Mouse (Mus musculus) urinary bladder, adult 2 months (tissue): ENCODE results near the gene Olfr1232. TPM values are rescaled to one million over a fixed set of nuclear protein-coding genes. Genes with fewer than 3 reads are reported as not detected.

Source experiments
- DNase-seq: peaks from one replicate; pipeline ENCODE4 v3.0.0; 2022; ENCODE audit warnings: low spot score
- polyA plus RNA-seq: library from polyadenylated mRNA; depleted of rRNA; stranded (reverse); fragments of >200 nt; gene quantifications from 2 replicates; pipeline ENCODE4 v1.2.3, GENCODE M21; 2012; rRNA removed

Olfr1232 gene
- not detected in 2 replicates for polyA plus RNA-seq

- DNase-seq = no peak
Observed at GRCm38 (mm10) chr2:89329575-89329974, at the start of gene Olfr1232. Olfr1232 (minus strand) TSS chr2:89329675.

GRCm38 (mm10) chr2:89364765-89365164, 35.3 kb upstream of the Olfr1232 start, which contains the start of gene Olfr1234:
Olfr1234 (minus strand) TSS chr2:89364865.
- no peak for DNase-seq

GRCm38 (mm10) chr2:89342298-89342697, 12.8 kb upstream of the Olfr1232 start, which contains the start of gene Olfr1233:
Olfr1233 (minus strand) TSS chr2:89342398.
- DNase-seq = no peak

- no peak for DNase-seq
Observed at GRCm38 (mm10) chr2:89306974-89307373, 22.5 kb downstream of the Olfr1232 start, which contains the start of gene Olfr1231. Olfr1231 (minus strand) TSS chr2:89307074.

GRCm38 (mm10) chr2:89297168-89297567, 32.3 kb downstream of the Olfr1232 start, which contains the start of gene Olfr1230:
Olfr1230 (minus strand) TSS chr2:89297268.
- no peak for DNase-seq

- no peak for DNase-seq
Observed at GRCm38 (mm10) chr2:89287914-89288313, 41.6 kb downstream of the Olfr1232 start, which contains the start of gene Olfr1229. Olfr1229 (minus strand) TSS chr2:89288014.

Other genes starting within 250 kb of the Olfr1232 start
- not detected in 2 replicates for gene Olfr1219, start 246.2 kb downstream of the Olfr1232 start, polyA plus RNA-seq
- not detected in 2 replicates for gene Olfr1220, start 222.8 kb downstream of the Olfr1232 start, polyA plus RNA-seq
- not detected in 2 replicates for gene Olfr1221, start 212.4 kb downstream of the Olfr1232 start, polyA plus RNA-seq
- not detected in 2 replicates for gene Olfr1222, start 196.6 kb downstream of the Olfr1232 start, polyA plus RNA-seq
- not detected in 2 replicates for gene Olfr1223, start 178.1 kb downstream of the Olfr1232 start, polyA plus RNA-seq
- gene Olfr1224-ps1, start 165.6 kb downstream of the Olfr1232 start, polyA plus RNA-seq = not detected in 2 replicates
- not detected in 2 replicates for gene Olfr1225, start 155.0 kb downstream of the Olfr1232 start, polyA plus RNA-seq
- gene Olfr1226, start 129.6 kb downstream of the Olfr1232 start, polyA plus RNA-seq = not detected in 2 replicates
- not detected in 2 replicates for gene Olfr1228, start 75.6 kb downstream of the Olfr1232 start, polyA plus RNA-seq
- not detected in 2 replicates for gene Olfr1229, start 41.7 kb downstream of the Olfr1232 start, polyA plus RNA-seq
- not detected in 2 replicates for gene Olfr1230, start 32.4 kb downstream of the Olfr1232 start, polyA plus RNA-seq
- gene Olfr1231, start 22.6 kb downstream of the Olfr1232 start, polyA plus RNA-seq = not detected in 2 replicates
- not detected in 2 replicates for gene Olfr1233, start 12.7 kb upstream of the Olfr1232 start, polyA plus RNA-seq
- gene Olfr1234, start 35.2 kb upstream of the Olfr1232 start, polyA plus RNA-seq = not detected in 2 replicates
- not detected in 2 replicates for gene Olfr1238, start 80.0 kb upstream of the Olfr1232 start, polyA plus RNA-seq
- gene Olfr1239, start 90.7 kb upstream of the Olfr1232 start, polyA plus RNA-seq = not detected in 2 replicates
- gene Olfr1240, start 113.3 kb upstream of the Olfr1232 start, polyA plus RNA-seq = not detected in 2 replicates
- not detected in 2 replicates for gene Olfr1241, start 157.5 kb upstream of the Olfr1232 start, polyA plus RNA-seq
- gene Olfr1242, start 168.7 kb upstream of the Olfr1232 start, polyA plus RNA-seq = not detected in 2 replicates
- gene Olfr1243, start 201.8 kb upstream of the Olfr1232 start, polyA plus RNA-seq = not detected in 2 replicates
- not detected in 2 replicates for gene Olfr1245, start 248.8 kb upstream of the Olfr1232 start, polyA plus RNA-seq